Mouse (Mus musculus) megakaryocyte, embryonic 14.5 days (primary cell): ENCODE measurements around the gene Dzip1. TPM values are rescaled to one million over a fixed set of nuclear protein-coding genes. Genes with fewer than 3 reads are reported as not detected.

Experiments used
- H3K27me3 ChIP-seq: replicated peaks from 2 replicates; pipeline ENCODE3; 2012; ENCODE audit warnings: inconsistent platforms
- H3K36me3 ChIP-seq: replicated peaks from 2 replicates; pipeline ENCODE3; 2012; ENCODE audit warnings: low read length, inconsistent platforms, mixed read lengths
- H3K4me1 ChIP-seq: 2 replicates; pipeline ENCODE4 v1.6.1; 2012; ENCODE audit warnings: inconsistent platforms
- H3K4me3 ChIP-seq: replicated peaks from 2 replicates; pipeline ENCODE3; 2012; ENCODE audit warnings: moderate library complexity, mild to moderate bottlenecking, inconsistent platforms
- H3K9me3 ChIP-seq: 2 replicates; pipeline ENCODE4 v1.6.1; 2012; ENCODE audit warnings: inconsistent platforms
- FLI1 ChIP-seq: IDR thresholded peaks from 2 replicates; pipeline ENCODE4 v1.6.1; 2012; ENCODE audit warnings: low read length, inconsistent platforms, mixed read lengths
- GATA1 ChIP-seq: IDR thresholded peaks from 3 replicates; pipeline ENCODE4 v1.6.1; 2012; ENCODE audit warnings: mixed read lengths, low read length, inconsistent platforms, borderline replicate concordance
- polyA plus RNA-seq: library from polyadenylated mRNA; stranded (reverse); fragments of >175 nt; gene quantifications from 2 replicates; pipeline ENCODE4 v1.2.3, GENCODE M21; 2012; ENCODE audit warnings: low replicate concordance; ENCODE audit not compliant: insufficient read depth

The Dzip1 gene
- polyA plus RNA-seq, 1 experiment = 0.31 TPM

DNA sequence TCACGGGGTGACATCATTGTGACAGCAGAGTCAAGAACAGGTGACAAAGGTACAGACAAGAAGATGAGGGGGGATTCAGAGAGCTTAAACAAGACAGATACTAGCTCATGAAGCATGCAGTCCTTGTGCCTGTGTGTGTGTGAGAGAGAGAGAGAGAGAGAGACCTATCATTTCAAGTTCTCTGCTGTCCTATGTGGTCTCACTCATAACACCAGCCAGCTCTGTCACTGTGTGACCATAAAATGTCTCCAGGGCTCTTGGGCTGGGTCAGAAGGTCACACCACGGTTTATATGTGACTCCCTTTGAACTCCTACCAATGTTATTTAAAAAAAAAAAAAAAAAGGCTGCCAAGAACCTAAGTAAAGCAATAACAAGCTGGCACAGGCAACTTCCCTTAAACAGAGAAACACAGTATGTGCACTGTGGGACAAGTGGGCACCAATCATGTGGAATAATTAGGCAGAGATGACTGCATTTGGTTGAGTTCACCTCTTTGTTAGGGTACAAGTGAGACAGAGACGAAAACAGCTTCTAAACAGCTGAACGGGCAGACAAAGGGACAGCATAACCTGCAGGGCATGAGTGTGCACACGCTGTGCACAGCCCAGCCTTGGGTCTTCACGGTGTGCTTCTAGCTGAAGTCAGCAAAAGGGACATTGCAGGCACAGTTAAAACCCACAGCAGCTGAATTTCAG, 21.2 kb downstream of the Dzip1 start:
- TF ChIP-seq GATA1 = no peak
- no peak for TF ChIP-seq FLI1
- no peak overlapping the region for H3K4me3 ChIP-seq
- H3K4me1 ChIP-seq = peaks cover 10% of the 10 kb centered on the region
- no peaks in the 10 kb centered on the region for H3K36me3 ChIP-seq
- peaks cover 20% of the 10 kb centered on the region for H3K27me3 ChIP-seq
- H3K9me3 ChIP-seq = peaks cover 9% of the 10 kb centered on the region

- Histone ChIP-seq H3K4me3 (no peak overlapping the region), H3K27me3 (peaks cover 22% of the 10 kb centered on the region), H3K9me3 (peaks cover 9% of the 10 kb centered on the region), H3K4me1 (peaks cover 10% of the 10 kb centered on the region), H3K36me3 (no peaks in the 10 kb centered on the region)
- TF ChIP-seq GATA1 = no peak
- no peak for TF ChIP-seq FLI1
Observed at GRCm38 (mm10) chr14:118903397-118903796, 21.9 kb downstream of the Dzip1 start.

DNA sequence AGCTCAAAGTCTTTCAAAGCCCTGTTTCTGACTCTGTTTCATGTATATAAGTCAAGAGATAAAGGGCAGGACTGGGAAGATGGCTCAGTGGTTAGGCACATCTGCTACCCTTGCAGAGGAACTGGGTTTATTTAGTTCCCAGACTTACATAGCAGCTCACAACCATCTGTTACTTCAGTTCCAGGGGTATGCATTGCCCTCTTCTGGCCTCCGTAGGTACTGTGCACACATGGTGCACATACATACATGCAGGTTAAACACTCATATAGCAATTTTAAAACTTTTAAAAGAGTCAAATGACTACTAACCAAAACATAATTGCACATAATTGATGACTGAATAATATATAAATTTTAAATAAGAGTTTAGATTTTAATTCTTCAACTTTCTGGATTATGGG, 24.3 kb downstream of the Dzip1 start:
- TF ChIP-seq FLI1 (no peak), GATA1 (no peak)
- Histone ChIP-seq H3K36me3 (no peaks in the 10 kb centered on the region), H3K4me1 (peaks cover 7% of the 10 kb centered on the region), H3K27me3 (peaks cover 16% of the 10 kb centered on the region), H3K9me3 (peaks cover 9% of the 10 kb centered on the region), H3K4me3 (no peak overlapping the region)

DNA sequence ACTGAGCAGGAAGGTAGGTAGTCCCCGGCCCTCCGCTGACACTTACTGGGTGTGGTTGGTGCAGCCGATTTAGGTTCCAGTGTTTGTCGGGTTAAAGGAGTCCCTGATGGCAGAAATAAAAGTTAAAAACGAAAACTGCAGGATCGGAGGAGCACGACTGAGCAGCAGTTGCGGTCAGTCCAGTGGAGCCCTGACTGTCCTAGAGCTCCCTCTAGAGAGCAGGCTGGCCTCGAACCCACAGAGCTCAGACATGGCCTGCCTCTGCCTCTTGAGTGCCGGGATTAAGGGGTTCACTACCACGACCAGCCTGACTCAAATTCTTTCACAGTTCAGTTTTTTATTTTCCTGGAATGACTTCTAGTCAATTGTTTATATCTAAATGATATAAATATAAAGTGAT, 25.3 kb downstream of the Dzip1 start:
- Histone ChIP-seq H3K4me1 (peaks cover 7% of the 10 kb centered on the region), H3K9me3 (peaks cover 9% of the 10 kb centered on the region), H3K27me3 (peaks cover 16% of the 10 kb centered on the region), H3K4me3 (no peak overlapping the region), H3K36me3 (no peaks in the 10 kb centered on the region)
- TF ChIP-seq GATA1 (no peak), FLI1 (no peak)

DNA sequence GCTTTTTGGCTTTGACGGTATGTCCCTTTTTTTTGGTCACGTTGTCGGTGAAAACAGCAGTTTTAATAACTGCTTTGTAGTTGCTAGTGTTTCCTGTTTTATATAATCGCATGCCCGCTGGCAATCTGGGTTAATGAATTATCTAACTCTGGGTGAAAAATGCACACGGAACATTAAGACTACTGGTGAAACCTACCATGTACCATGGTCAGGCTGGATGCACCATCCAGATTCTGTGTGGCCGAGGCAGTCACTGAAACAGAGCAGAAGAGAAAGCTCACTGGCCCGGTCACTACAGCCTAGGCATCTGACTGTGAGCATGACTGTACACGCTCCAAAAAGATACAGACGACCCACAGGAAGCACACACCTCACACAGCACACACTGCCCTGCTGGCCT, 29.6 kb downstream of the Dzip1 start:
- peaks cover 1% of the 10 kb centered on the region for H3K9me3 ChIP-seq
- H3K4me3 ChIP-seq = no peak overlapping the region

GRCm38 (mm10) chr14:118895228-118895627, 30.0 kb downstream of the Dzip1 start:
- TF ChIP-seq GATA1 = no peak
- no peak for TF ChIP-seq FLI1
- H3K9me3 ChIP-seq = no peaks in the 10 kb centered on the region

More for the DNA sequence above, 29.6 kb downstream of the Dzip1 start:
- Histone ChIP-seq H3K36me3 (no peaks in the 10 kb centered on the region), H3K4me1 (peaks cover 8% of the 10 kb centered on the region; the same call in 1 of the 2 replicates), H3K27me3 (peaks cover 16% of the 10 kb centered on the region)
- TF ChIP-seq FLI1 (no peak), GATA1 (no peak)

DNA sequence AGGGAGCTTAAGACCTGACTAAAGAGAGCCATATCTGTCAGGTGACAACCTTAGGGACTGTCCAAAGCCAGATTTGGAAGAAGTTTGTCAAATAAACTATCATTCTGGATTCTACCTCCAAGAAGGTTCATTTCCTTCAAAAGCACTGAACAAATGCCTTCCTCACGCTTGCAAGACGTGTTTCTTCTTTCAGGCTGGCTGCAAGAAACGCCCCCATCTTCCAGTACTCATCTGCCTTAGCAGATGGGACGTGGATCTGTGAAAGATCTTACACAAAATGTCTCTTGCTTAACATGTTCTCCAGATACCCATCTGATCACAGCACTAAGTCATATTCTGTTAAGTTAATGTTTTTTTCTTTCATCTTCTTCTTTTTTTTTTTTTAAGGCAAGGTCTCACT, 35.2 kb downstream of the Dzip1 start:
- H3K4me1 ChIP-seq = peaks cover 17% of the 10 kb centered on the region
- H3K9me3 ChIP-seq = peaks cover 7% of the 10 kb centered on the region
- H3K27me3 ChIP-seq = peaks cover 10% of the 10 kb centered on the region
- TF ChIP-seq FLI1 (no peak), GATA1 (no peak)
- no peak overlapping the region for H3K4me3 ChIP-seq
- H3K36me3 ChIP-seq = no peaks in the 10 kb centered on the region

More at GRCm38 (mm10) chr14:118895228-118895627, 30.0 kb downstream of the Dzip1 start:
- no peak overlapping the region for H3K4me3 ChIP-seq
- H3K4me1 ChIP-seq = peaks cover 8% of the 10 kb centered on the region; the same call in 1 of the 2 replicates
- H3K27me3 ChIP-seq = peaks cover 16% of the 10 kb centered on the region
- H3K36me3 ChIP-seq = no peaks in the 10 kb centered on the region

DNA sequence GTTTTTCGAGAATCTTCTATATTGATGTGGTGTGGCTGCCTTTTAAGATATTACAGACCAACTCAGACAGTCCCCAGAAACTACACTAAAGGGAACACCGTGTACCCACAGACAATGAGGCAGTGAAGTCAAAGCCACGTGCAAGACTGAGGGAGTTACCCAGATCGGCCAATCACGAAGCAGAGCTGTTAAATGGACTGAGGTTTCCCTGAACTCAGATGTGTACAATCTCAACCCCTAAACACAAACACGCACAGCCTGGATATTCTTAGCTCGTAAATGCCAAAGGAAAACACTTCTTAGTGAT, 41.1 kb downstream of the Dzip1 start:
- Histone ChIP-seq H3K27me3 (peaks cover 3% of the 10 kb centered on the region), H3K36me3 (no peaks in the 10 kb centered on the region), H3K9me3 (peaks cover 12% of the 10 kb centered on the region), H3K4me3 (peak overlapping the region; percentile 39), H3K4me1 (peaks cover 35% of the 10 kb centered on the region)
- no peak for TF ChIP-seq GATA1

DNA sequence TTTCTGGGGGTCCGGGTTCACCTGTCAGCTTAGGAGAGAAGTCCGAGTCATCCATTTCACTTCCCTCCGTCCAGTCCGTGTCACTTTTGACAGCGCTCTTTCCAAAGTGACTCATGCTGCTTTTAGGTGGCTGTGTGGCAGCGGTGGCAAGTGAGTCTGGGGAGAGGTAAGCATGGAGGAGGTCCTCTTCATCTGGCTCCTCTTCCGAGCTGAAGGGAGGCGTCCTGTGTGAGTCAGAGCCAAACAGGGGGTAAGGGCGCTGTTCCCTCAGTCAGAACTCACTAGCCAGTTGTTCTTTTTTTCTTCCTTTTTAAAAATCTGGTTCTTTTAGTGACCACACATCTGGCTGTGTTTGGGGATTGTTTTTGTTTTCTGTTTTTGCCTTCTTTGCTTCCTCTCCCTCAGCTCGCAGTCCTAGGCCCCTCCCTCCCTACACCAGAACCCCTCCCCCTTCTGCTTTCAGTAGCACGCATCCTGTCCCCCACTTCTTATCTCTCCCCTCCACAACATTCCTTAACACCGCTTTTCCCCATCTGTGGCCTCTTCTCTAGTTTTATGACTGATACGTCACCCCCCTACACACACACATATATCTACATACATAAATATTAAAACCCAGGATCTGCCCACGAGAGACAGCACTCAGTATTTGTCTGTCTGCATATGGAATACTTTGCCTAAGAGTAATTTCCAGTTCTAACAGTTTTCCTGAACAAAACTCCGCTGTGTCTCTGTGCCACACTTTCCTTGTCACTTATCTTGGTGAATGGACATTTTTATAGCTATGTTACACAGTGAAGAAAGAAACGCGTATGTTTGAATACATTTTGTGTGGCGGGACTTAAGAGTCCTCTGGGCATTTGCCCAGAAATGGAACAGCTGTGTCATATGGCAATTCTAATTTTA, 41.7 kb downstream of the Dzip1 start:
- H3K4me3 ChIP-seq = peak overlapping the region; percentile 67
- H3K9me3 ChIP-seq = peaks cover 13% of the 10 kb centered on the region
- no peaks in the 10 kb centered on the region for H3K36me3 ChIP-seq
- H3K27me3 ChIP-seq = peaks cover 6% of the 10 kb centered on the region
- TF ChIP-seq FLI1 (no peak), GATA1 (no peak)
- H3K4me1 ChIP-seq = peaks cover 35% of the 10 kb centered on the region

DNA sequence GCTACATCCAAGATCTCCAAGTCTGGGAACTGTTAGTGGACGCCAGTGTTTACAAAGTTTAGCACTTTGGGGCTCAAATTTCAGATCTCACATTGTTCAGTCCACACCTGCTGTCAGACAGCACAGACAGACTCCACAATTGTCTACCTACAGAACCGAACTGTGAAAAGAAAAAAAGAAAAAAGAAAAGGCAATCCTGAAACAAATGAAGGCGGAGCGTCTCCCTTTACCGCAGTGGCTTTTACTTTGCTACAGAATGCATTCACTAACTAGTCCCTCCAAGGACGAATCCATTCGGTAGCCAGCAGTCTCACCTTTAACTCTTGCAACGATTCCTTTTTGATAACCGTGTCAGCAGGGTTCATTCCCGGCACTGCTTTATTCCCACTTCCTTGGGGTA, 44.6 kb downstream of the Dzip1 start:
- Histone ChIP-seq H3K4me3 (no peak overlapping the region), H3K4me1 (peaks cover 32% of the 10 kb centered on the region), H3K36me3 (no peaks in the 10 kb centered on the region), H3K27me3 (peaks cover 6% of the 10 kb centered on the region), H3K9me3 (peaks cover 11% of the 10 kb centered on the region)
- TF ChIP-seq FLI1 (no peak), GATA1 (no peak)
